Mouse (Mus musculus) stomach, postnatal 0 days (tissue): Measurements from ENCODE around the gene Irgm2. TPM values are rescaled to one million over a fixed set of nuclear protein-coding genes. Genes with fewer than 3 reads are reported as not detected.

ENCODE experiments used
- ATAC-seq: fragments of 200-750 bp; cut with Nextera tagmentation; 2 replicates; pipeline ENCODE4 v1.8.0; 2017; ENCODE audit not compliant: low FRiP score, low TSS enrichment
- DNase-seq: peaks from one replicate; pipeline ENCODE4 v3.0.0-alpha.2; 2016; ENCODE audit warnings: low spot score
- H3K27ac ChIP-seq: fragments of 300-500 bp; sonication (generic); replicated peaks from 2 replicates; pipeline ENCODE4 v1.5.1; 2014; ENCODE audit warnings: mild to moderate bottlenecking, control low read depth
- H3K27me3 ChIP-seq: fragments of 300-500 bp; sonication (generic); 2 replicates; pipeline ENCODE4 v1.6.1; 2014; ENCODE audit warnings: low read length; ENCODE audit not compliant: control insufficient read depth, insufficient read depth
- H3K36me3 ChIP-seq: fragments of 300-500 bp; sonication (generic); 2 replicates; pipeline ENCODE4 v1.6.1; 2014; ENCODE audit warnings: low read length, mixed read lengths; ENCODE audit not compliant: control insufficient read depth, insufficient read depth
- H3K4me1 ChIP-seq: fragments of 300-500 bp; sonication (generic); replicated peaks from 2 replicates; pipeline ENCODE4 v1.6.1; 2014; ENCODE audit warnings: antibody characterized with exemption; ENCODE audit not compliant: control insufficient read depth, insufficient read depth
- H3K4me2 ChIP-seq: fragments of 300-500 bp; sonication (generic); replicated peaks from 2 replicates; pipeline ENCODE4 v1.6.1; 2014; ENCODE audit warnings: low read depth, mild to moderate bottlenecking, control low read depth, moderate library complexity
- H3K4me3 ChIP-seq: fragments of 300-500 bp; sonication (generic); 2 replicates; pipeline ENCODE4 v1.5.1; 2014; ENCODE audit warnings: low read depth, low read length, control low read depth
- H3K9ac ChIP-seq: fragments of 300-500 bp; sonication (generic); 2 replicates; pipeline ENCODE4 v1.6.1; 2014; ENCODE audit warnings: mild to moderate bottlenecking, low read length, control low read depth, mixed read lengths
- H3K9me3 ChIP-seq: fragments of 300-500 bp; sonication (generic); 2 replicates; pipeline ENCODE4 v1.6.1; 2016; ENCODE audit warnings: low read length; ENCODE audit not compliant: control insufficient read depth
- CTCF ChIP-seq: IDR thresholded peaks from 2 replicates; pipeline ENCODE4 v1.5.1; 2016; ENCODE audit warnings: antibody characterized with exemption, low read depth, mild to moderate bottlenecking, moderate library complexity
- EP300 ChIP-seq: optimal IDR thresholded peaks from 2 replicates; pipeline ENCODE3; 2016; ENCODE audit warnings: antibody characterized with exemption
- WGBS: fragments of 180-500 bp; shearing (Covaris S2); extraction: QIAGEN DNeasy Blood & Tissue Kit; methylation state at CpG from one replicate; pipeline ENCODE4 v1.1.7; 2014; 5-methylcytosine and 5-hydroxymethylcytosine counted together
- polyA plus RNA-seq: library from polyadenylated mRNA; unstranded; fragments of >200 nt; fragmentation: Nextera tagmentation; extraction: Ambion mirVana; gene quantifications from 2 replicates; pipeline ENCODE4 v1.2.1, GENCODE M21; 2015

The Irgm2 gene
- polyA plus RNA-seq, 1 experiment from 2014 or later = 3.9 TPM

DNA sequence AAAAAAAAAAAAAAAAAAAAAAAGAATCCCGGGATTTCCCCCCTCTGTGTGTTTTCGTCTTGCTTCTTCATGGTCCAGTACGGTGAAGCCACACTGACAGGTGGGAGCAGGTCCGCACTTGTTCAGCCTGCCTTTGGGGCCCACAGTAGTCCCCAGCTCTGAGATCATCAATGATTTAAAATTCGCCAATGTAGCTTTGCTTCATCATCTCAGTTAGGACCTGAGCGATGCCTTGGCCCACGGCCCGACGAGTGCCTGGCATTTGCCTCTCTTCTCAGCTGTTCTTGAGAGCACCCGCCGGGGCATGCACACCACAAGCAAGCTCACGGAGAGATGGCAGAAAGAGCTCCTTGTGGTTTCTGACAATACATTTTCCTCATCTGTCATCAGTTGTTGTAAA is 1.6 kb downstream of the Irgm2 start:
- TF ChIP-seq EP300 = no peak
- TF ChIP-seq CTCF = no peak
- ATAC-seq = no peak

DNA sequence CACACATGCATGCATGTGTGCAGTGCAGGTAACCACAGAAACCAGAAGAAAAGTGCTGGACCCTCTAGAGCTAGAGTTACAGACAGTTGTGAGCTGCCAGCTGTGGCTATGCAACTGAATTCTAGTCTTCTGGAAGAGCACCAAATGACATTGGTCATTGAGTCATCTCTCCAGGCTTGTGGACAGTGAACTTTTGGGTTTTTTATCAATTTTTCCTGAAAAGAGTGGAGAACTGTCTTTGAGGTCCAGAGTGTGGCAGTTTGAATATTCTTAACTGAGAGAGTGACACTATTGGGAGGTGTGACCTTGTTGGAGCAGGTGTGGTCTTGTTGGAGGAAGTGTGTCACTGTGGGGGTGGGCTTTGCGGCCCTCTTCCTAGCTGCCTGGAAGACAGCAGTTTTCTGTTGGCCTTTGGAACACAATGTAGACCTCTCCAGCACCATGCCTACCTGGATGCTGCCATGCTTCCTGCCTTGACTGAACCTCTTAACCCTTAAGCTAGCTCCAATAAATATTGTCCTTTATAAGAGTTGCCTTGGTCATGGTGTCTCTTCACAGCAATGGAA is 11.0 kb downstream of the Irgm2 start:
- Histone ChIP-seq H3K27ac (no peak overlapping the region), H3K9ac (no peak overlapping the region), H3K4me2 (no peak overlapping the region), H3K4me3 (no peak overlapping the region), H3K4me1 (no peaks in the 10 kb centered on the region), H3K36me3 (no peaks in the 10 kb centered on the region), H3K9me3 (no peaks in the 10 kb centered on the region), H3K27me3 (no peaks in the 10 kb centered on the region)
- DNase-seq (no peak), ATAC-seq (no peak)
- 100% methylated on average over 1 of the region's 1 CpGs for WGBS
- TF ChIP-seq EP300 = no peak
- TF ChIP-seq CTCF = no peak

More for the DNA sequence above, 1.6 kb downstream of the Irgm2 start:
- Histone ChIP-seq H3K9ac (no peak overlapping the region), H3K4me2 (no peak overlapping the region), H3K9me3 (no peaks in the 10 kb centered on the region), H3K36me3 (no peaks in the 10 kb centered on the region), H3K27me3 (no peaks in the 10 kb centered on the region), H3K27ac (no peak overlapping the region), H3K4me1 (no peaks in the 10 kb centered on the region), H3K4me3 (no peak overlapping the region)
- no peak for DNase-seq
- WGBS = 80% methylated on average over 12 of the region's 12 CpGs

DNA sequence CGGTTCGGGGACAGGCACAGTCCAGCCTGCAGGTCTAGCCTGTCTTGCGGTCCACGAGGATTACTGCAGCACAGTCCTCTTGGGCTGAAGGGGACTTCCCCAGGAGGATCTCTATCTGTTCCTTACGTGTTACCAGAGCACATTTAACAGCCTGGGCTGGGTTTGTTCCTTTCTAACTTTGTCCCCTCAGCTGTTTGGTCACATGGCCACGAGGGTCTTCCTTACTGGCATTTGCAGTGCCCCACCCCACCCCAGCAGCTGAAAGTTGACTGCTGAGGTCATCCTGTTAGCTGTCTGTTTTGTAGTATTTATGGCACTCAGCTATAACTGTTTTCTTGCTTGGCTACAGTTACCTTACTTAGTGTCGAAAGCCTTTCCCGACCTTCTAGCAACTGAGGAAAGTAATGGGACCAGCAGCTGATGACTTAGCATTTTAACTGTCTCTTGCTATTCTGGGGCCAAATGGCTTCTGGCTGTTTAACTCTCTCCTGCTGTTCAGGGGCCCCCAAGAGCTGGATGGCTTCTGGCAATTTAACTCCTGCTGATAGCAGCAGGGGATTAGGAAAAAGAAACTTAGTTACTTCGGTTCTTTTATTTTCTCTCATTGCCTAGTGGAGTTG is 11.8 kb downstream of the Irgm2 start:
- Histone ChIP-seq H3K4me1 (no peaks in the 10 kb centered on the region; the same call in 1 of the 2 replicates), H3K27ac (no peak overlapping the region), H3K36me3 (no peaks in the 10 kb centered on the region), H3K4me3 (no peak overlapping the region), H3K27me3 (no peaks in the 10 kb centered on the region), H3K9me3 (no peaks in the 10 kb centered on the region), H3K9ac (no peak overlapping the region), H3K4me2 (no peak overlapping the region)
- no peak for TF ChIP-seq CTCF
- no peak for TF ChIP-seq EP300
- DNase-seq (no peak), ATAC-seq (no peak)
- 29% methylated on average over 9 of the region's 9 CpGs for WGBS

DNA sequence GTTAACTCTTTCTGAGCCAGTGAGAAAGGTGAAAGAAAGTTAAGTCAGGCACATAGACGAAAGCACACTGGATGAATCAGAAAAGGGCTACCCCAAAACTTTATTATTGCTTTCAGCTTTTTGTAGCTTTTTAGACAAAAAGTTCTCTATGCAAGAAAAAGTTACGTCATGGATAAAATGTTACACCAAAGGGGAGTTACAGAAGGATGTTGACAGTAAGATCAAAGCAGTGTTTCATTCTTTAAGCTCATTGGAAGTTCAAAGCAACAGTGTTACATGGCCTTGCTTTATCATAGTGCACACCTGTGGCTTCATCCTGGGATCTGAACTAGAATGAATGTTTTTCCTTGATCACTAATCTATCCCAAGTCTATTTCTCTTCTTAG is 12.3 kb downstream of the Irgm2 start:
- H3K4me1 ChIP-seq = no peaks in the 10 kb centered on the region; the same call in 1 of the 2 replicates
- DNase-seq (no peak), ATAC-seq (no peak)
- no peak overlapping the region for H3K4me2 ChIP-seq
- H3K36me3 ChIP-seq = no peaks in the 10 kb centered on the region
- TF ChIP-seq CTCF (no peak), EP300 (no peak)
- no peak overlapping the region for H3K4me3 ChIP-seq
- no peak overlapping the region for H3K9ac ChIP-seq
- no peaks in the 10 kb centered on the region for H3K27me3 ChIP-seq
- WGBS = 37% methylated on average over 2 of the region's 2 CpGs
- H3K27ac ChIP-seq = no peak overlapping the region
- H3K9me3 ChIP-seq = no peaks in the 10 kb centered on the region

DNA sequence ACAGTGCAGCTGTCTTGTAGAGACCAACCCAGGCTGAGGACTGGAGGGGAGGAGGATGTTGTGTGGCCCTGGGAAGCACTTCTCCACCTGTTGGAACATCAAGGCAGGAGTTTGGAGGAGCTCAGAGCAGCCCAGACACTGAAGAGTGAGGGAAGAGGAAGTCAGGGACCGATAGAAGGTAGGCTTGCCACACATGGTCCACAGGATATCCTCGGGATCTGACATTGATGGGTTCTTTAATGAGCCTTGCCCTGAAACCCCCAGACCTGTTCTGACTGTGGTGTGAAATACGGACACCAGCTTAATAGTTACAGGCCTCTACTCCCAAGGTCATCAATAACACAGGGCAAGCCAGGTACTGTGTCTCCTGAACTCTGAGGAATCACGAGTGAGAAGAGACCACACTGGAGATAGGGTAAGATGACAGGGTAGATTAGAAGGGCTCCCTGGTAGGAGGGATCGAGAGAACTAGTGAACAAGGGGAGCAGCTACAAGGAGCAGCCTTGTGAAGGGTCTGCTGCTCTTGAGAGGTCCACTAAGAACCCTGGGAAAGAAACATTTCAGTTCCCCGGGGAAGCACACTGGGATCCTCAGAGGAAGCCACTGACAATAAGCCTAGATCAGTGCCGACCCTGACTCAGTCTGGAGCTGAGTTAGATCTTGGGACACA is 14.4 kb downstream of the Irgm2 start:
- Histone ChIP-seq H3K4me3 (peak overlapping the region; percentile 58; the same call in 1 of the 2 replicates), H3K4me1 (no peaks in the 10 kb centered on the region; the same call in 1 of the 2 replicates), H3K9me3 (no peaks in the 10 kb centered on the region), H3K27ac (no peak overlapping the region), H3K36me3 (no peaks in the 10 kb centered on the region), H3K9ac (no peak overlapping the region), H3K27me3 (no peaks in the 10 kb centered on the region), H3K4me2 (peak overlapping the region; percentile 75)
- 77% methylated on average over 7 of the region's 7 CpGs for WGBS
- DNase-seq (no peak), ATAC-seq (no peak)
- TF ChIP-seq CTCF = no peak
- no peak for TF ChIP-seq EP300
